Comparison of ENCODE assay signal across 10 mouse cellular contexts in the genomic region with DNA sequence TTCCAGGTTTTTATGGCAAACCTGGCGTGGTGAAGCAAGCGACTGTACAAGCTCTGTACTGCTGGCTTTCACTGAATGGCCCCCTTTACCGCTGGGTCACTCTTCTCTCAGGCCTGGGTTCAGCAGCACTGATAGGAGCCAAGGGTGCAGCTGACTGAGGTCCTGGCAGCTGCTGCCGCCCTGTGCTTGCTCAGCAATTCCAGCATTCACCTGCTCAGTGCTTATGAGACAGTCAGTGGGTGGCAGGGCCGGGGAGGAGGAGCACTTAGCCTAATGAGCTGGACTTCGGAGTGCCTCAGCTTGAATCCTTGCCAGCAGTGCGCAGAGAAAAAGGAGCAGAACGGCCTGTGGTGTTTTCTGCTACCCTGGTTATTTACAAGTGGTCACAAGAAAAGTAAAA.
DNase-seq lines count a peak whose midpoint lies in the region; ATAC-seq and TF ChIP-seq lines count a peak whose summit lies in the region.
"Had no signal": no experiment of that assay in that cellular context is flagged by ENCODE, and none has a peak within 500 bp of the region (broad histone marks: within the 10 kb centered on the region; RNA-seq: fewer than 3 reads in every experiment).

No protein-coding gene starts in this region.

- WGBS in cerebellum, adult 2 months: 15% methylated on average over 8 of the region's 8 CpGs

- DNase-seq in cerebellum, adult 2 months: peak; percentile 10 to 11
- DNase-seq in cerebellum, adult 11 months: no peak
- peak; percentile 29 for DNase-seq in ovary, adult 18-20 months (ENCODE audit: low spot score)
- DNase-seq in ovary, postnatal 10 days (ENCODE audit: low spot score): no peak
- DNase-seq in kidney, adult 18-20 months: peak; percentile 72
- DNase-seq in spleen, postnatal 10 days (ENCODE audit: low spot score in 2 of 2): no peak
- DNase-seq: liver, embryonic 13.5 days had no signal

- no peaks in the 10 kb centered on the region for H3K27me3 ChIP-seq in cerebellum, adult 2 months (ENCODE audit: control insufficient read depth, insufficient read depth, low read length)
- H3K27me3 ChIP-seq in myocyte (ENCODE audit: control insufficient read depth, insufficient read depth, insufficient read length): no peaks in the 10 kb centered on the region
- H3K27me3 ChIP-seq: embryonic facial prominence, embryonic 15.5 days; liver, embryonic 13.5 days had no signal

- H3K4me2 ChIP-seq in myocyte (ENCODE audit: low read depth): no peak overlapping the region
- H3K4me2 ChIP-seq: embryonic facial prominence, embryonic 15.5 days; liver, embryonic 13.5 days had no signal

- H3K4me1 ChIP-seq in cerebellum, adult 2 months (ENCODE audit: control insufficient read depth, insufficient read depth, low read length): no peaks in the 10 kb centered on the region
- H3K4me1 ChIP-seq: embryonic facial prominence, embryonic 15.5 days; liver, embryonic 13.5 days had no signal

- no peak overlapping the region for H3K4me3 ChIP-seq in cerebellum, adult 2 months (replicated peaks; ENCODE audit: insufficient read depth, low read depth, low read length)
- no peak overlapping the region for H3K4me3 ChIP-seq in myocyte
- H3K4me3 ChIP-seq: embryonic facial prominence, embryonic 15.5 days; liver, embryonic 13.5 days had no signal

- ATAC-seq in erythroid progenitor cell, adult 5-6 weeks (replicated peaks; ENCODE audit: low FRiP score, poor library complexity, severe bottlenecking): no peak

- no peaks in the 10 kb centered on the region for H3K36me3 ChIP-seq in myocyte (ENCODE audit: control insufficient read depth, insufficient read depth)
- H3K36me3 ChIP-seq: embryonic facial prominence, embryonic 15.5 days; liver, embryonic 13.5 days had no signal

- H3K79me2 ChIP-seq in myocyte (ENCODE audit: control insufficient read depth, insufficient read depth): no peaks in the 10 kb centered on the region

- H3K27ac ChIP-seq in cerebellum, adult 2 months (ENCODE audit: insufficient read depth, low read length): no peak overlapping the region
- H3K27ac ChIP-seq: embryonic facial prominence, embryonic 15.5 days; liver, embryonic 13.5 days had no signal

- no peak for TF ChIP-seq CTCF in cerebellum, adult 2 months (IDR thresholded peaks at IDR 0.05; ENCODE audit: borderline replicate concordance, insufficient read depth, low read depth, low read length)

- H3ac ChIP-seq in myocyte (ENCODE audit: control insufficient read depth, insufficient read length): no peak overlapping the region

- TF ChIP-seq POLR2A in cerebellum, adult 2 months (IDR thresholded peaks at IDR 0.05; ENCODE audit: borderline replicate concordance, insufficient read depth, low read length): no peak
- TF ChIP-seq POLR2A in myocyte (IDR thresholded peaks at IDR 0.05; ENCODE audit: insufficient read length, low read depth): no peak

TF ChIP-seq in myocyte, 11 proteins besides CTCF, POLR2A, EP300 and RAD21:
- TF ChIP-seq MYOG (IDR thresholded peaks at IDR 0.05; ENCODE audit: control insufficient read depth in 1 of 3, insufficient read depth in 1 of 3, insufficient read length in 2 of 3, low read depth in 2 of 3) (peak; percentile 43 to 96 (median 90)), POLR2AphosphoS2 (IDR thresholded peaks at IDR 0.05; ENCODE audit: insufficient read length, low read depth) (no peak), CEBPB (IDR thresholded peaks at IDR 0.05; ENCODE audit: insufficient read depth, poor library complexity, severe bottlenecking) (no peak), MAX (IDR thresholded peaks at IDR 0.05; ENCODE audit: low read depth) (no peak), USF1 (IDR thresholded peaks at IDR 0.05; ENCODE audit: low read depth) (no peak), E2F4 (IDR thresholded peaks at IDR 0.05; ENCODE audit: insufficient read depth) (no peak), REST (IDR thresholded peaks at IDR 0.05; ENCODE audit: insufficient read depth, insufficient read length) (no peak), TCF12 (IDR thresholded peaks at IDR 0.05; ENCODE audit: insufficient read depth, poor library complexity, severe bottlenecking) (no peak), TCF3 (IDR thresholded peaks at IDR 0.05; ENCODE audit: insufficient read length, low read depth) (peak; percentile 59), SRF (IDR thresholded peaks at IDR 0.05; ENCODE audit: control insufficient read depth, insufficient read length, low read depth) (no peak), MYOD1 (IDR thresholded peaks at IDR 0.05; ENCODE audit: control insufficient read depth in 1 of 3, insufficient read length in 2 of 3, low read depth in 2 of 3) (peak in 2 of 3 experiments; percentile 89 to 94)

Comparison
In these comparisons a context has a peak if more than half of its experiments do, and no peak if none do; other contexts are left out.
1. DNase-seq: peak in cerebellum, adult 2 months (2 of 2), ovary, adult 18-20 months (single experiment) and kidney, adult 18-20 months (single experiment); none in cerebellum, adult 11 months (single experiment), ovary, postnatal 10 days (single experiment) and spleen, postnatal 10 days (0 of 2).